Mouse (Mus musculus): Measurements from ENCODE around the gene Gm9040.
"Not testable (repeated sequence)": the region's sequence is repeated elsewhere in the genome, so short reads cannot be mapped to it uniquely, and the experiment has no call there.

- not testable (repeated sequence) for TF ChIP-seq POLR2A (IDR thresholded peaks at IDR 0.05; ENCODE audit: control insufficient read depth, extremely low read depth, insufficient read depth, low read length, poor library complexity); CTCF (IDR thresholded peaks at IDR 0.05; ENCODE audit: borderline replicate concordance, control insufficient read depth, extremely low read depth, insufficient read depth, low read length, poor library complexity)
Observed at GRCm38 (mm10) chr10:118354005-118354404, 27.2 kb upstream of the Gm9040 start, which contains the start of gene Gm9049.
